Mouse (Mus musculus): Measurements from ENCODE around the gene Chrnb1.

Gene Chrnb1

GRCm38 (mm10) chr11:69803786-69804651 is 8.3 kb upstream of the Chrnb1 start:
- peak; percentile 88 for DNase-seq

- no peak for DNase-seq
Measured at GRCm38 (mm10) chr11:69803328-69803727, 7.6 kb upstream of the Chrnb1 start.

GRCm38 (mm10) chr11:69802648-69803105 is 6.9 kb upstream of the Chrnb1 start:
- peak; percentile 88 for DNase-seq

GRCm38 (mm10) chr11:69801379-69801977 is 5.7 kb upstream of the Chrnb1 start, which contains the start of gene Fgf11:
TSS of gene Fgf11 (minus strand) at chr11:69801857.
- peak; percentile 37 for DNase-seq

DNA sequence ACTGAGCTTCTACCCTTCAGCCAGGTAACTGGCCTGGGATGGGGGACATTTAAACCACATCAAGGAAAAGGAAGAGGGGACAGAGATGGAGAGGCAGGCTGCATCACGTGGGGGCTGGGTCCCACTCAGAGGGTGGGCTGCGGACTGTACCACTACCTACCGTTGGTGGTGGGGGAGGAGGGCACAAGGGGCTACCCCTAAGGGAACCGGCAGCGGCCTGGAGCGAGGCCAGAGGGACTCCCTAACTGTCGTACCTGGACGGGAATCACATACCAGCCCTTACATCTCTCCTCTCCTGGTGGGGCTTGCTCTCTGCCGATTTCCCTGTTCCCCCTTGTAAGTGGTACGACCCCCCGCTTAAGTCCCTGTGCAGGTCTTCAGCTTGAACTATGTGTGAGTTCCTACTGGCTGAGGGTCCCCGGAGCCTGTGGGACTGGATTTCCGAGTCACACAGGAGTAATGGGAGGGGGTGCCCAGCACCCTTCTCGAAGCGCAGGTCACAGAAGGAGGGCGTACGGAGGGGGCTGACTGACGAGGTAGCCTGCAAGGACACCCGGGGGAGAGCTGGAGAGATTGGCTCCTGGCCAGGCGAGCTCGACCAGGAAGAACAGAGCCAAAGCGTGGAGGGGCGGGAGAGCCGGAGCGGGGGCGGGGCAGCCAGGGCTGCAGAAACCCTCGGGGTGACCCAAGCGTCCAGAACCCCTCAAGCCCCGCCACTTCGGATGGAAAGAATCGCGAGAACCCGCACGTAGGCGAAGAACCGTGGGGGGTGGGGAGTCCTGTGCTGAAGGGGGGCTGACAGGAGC is 4.9 kb upstream of the Chrnb1 start:
- peak; percentile 37 for DNase-seq

DNA sequence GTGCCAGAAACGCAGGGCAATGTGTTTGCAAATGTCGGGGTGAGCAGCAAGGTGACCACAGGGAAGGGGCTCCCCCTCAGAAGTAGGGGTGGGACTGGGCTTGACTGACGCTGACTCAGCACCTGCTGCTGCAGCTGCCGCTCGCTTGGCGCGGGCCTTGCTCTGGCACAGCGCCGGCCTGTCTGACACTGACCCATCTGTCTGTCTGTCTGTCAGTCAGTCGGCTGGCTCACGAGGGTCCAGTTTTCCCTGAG is 4.3 kb upstream of the Chrnb1 start:
- DNase-seq = peak; percentile 36

DNA sequence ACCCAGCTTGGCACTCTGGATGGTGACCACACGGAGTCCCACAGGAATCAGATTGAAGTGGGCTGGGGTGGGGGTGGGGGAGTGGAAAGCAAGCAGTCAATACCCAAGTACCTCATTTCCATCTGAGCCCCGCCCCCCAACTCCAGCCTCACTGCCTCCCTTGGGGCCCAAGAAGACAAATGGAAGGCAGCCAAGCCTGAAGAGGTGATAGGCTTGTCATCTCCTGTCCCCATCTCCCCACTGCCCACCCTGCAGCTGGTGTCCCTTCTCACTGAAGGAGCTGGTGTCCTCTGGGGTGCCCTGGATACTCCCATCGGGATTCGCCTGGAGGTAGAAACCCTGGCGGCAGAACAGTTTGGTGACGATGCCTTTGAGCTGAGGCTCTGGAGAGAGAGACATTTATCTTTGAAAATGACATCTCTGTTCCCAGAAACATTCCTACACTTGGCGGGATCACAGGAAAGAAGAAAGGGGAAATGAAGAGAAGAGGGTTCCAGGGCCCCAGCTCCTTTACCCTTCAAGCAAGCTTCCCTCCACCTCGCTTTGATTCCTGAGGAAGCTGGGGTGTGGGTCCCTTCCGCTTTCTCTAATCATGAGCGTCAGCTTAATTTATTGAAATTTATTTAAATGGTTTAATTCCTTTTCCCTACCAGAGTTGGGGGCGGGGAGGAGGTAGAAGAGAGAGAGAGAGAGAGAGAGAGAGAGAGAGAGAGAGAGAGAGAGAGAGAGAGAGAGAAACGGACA is 3.8 kb upstream of the Chrnb1 start:
- peak; percentile 29 for DNase-seq

DNA sequence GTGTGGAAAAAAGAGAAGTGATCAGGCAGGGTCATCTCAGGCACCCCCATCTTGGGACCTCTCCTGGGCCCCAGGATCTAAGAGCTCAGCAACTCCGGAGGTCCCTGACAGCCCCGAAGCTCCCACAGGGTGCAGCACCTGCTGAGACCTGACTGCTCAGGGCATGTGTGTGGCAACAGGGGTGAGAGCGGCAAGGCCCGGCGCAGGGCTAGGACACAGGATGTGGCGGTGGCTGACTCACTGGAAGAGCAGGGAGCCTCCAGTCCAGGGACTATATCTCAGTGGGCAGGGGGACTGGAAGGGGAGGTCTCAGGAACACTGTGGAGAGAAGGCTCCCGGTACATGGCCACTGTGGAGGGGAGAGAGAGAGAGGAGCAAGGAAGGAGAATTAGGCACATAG is 2.2 kb upstream of the Chrnb1 start:
- DNase-seq = peak; percentile 19

GRCm38 (mm10) chr11:69795983-69796435 is 266 bp upstream of the Chrnb1 start:
- DNase-seq = peak; percentile 63

GRCm38 (mm10) chr11:69793429-69793828 is 2.3 kb downstream of the Chrnb1 start:
- no peak for DNase-seq

DNA sequence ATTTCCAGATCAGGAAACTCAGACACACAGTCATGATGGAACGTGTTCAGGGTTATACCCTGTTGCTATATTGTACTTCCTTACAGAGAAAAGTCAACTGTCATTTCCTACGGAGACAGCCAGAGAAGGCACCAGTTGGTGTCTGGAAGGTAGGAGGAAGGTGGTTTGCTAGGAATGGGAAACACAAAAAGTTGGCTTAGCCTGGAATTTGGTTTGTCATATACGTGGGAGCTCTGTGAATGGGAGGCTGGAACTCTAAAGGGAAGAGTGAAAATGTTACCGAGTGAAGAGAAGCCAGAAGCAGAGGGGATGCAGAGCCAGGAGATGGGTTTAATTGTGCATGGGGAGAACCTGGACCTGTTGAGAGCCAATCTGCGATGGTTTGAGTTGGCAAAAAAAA is 4.3 kb downstream of the Chrnb1 start:
- no peak for DNase-seq

DNA sequence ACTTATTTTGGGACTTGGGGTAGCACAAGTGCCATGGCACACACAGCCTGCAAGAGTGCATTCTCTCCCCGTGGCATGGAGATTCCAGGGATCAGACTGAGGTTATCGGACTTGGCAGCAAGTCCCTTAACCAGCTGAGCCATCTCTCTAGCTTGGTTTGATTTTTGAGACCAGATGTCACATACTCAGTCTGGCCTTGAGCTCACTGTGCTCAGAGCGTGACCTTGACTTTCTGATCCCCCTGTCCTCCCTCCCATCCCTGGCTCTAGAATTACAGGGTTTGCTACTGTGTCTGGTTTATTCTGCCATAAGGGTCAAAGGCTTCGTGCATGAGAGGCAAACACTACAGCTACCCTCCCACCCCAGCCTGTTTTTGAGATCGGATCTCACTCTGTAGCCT is 6.3 kb downstream of the Chrnb1 start:
- no peak for DNase-seq

DNA sequence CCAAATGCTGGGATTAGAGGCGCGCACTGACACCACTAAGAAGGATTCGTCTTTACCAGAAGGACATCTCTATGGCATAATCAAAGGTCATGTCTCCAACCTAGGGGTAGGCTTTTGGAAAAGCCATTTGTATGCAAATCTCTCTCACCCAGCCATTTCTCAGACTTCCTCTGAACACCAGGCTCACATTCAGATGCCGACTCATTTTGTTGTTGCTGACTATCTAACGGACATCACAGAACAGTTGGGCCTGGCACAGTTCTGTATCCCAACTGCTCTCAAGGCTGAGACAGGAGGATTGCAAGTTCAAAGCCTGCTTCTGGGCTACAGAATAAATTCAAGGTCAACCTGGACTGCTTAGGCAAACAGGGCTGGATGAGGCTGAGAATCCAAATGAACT is 8.4 kb downstream of the Chrnb1 start:
- DNase-seq = no peak

- no peak for DNase-seq
Measured at GRCm38 (mm10) chr11:69784793-69785272, 10.9 kb downstream of the Chrnb1 start.

DNA sequence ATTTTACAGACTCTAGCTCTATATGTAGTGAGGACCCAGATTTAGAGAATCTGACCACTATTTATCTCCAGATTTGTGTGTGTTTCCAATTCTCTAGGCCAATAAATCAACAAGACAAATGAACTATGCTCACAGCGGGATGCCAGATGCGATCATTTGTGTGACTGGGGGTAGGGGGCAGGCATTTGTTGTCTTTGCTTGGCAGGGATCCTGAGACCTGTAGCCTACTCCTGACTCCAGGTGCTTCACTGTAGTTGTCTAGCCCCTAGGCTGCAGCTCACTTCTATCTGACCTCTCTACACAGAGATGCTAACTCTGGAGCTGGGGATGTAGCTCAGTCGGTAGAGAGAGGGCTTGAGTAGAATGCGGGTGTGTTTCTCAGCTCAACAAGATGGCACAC is 13.9 kb downstream of the Chrnb1 start:
- no peak for DNase-seq

GRCm38 (mm10) chr11:69778985-69779384 is 16.8 kb downstream of the Chrnb1 start:
- DNase-seq = no peak

DNA sequence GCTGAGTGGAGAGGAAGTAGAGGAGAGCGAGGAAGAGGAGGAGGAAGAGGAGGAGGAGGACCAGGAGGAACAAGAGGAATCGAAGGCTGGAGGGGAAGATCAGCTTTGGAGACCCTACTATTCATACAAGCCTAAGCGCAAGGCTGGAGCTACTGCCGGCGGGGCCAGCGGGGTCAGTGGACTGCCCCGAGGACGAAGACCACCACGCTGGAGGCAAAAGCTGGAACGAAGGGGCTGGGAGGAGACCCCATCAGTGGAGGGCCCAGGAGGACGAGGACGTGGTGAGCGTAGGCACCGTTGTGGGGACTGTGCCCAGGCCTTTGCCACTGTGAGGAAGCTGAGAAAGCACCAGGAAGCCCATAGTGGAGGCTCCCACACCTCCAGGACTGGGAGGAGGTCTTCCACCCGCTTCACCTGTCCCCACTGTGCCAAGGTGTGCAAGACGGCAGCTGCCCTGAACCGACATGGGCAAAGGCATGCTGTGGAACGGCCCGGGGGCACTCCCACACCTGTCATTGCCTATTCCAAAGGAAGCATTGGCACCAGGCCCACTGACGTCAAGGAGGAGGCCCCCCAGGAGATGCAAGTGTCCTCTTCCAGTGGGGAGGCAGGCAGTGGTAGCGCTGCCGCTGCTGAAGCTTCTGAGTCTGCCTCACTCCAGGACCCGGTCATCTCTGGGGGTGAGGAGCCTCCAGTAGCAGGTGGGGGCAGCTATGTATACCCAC is 17.3 kb downstream of the Chrnb1 start:
- DNase-seq = no peak

- no peak for DNase-seq
Measured at GRCm38 (mm10) chr11:69777504-69778257, 18.1 kb downstream of the Chrnb1 start.

DNA sequence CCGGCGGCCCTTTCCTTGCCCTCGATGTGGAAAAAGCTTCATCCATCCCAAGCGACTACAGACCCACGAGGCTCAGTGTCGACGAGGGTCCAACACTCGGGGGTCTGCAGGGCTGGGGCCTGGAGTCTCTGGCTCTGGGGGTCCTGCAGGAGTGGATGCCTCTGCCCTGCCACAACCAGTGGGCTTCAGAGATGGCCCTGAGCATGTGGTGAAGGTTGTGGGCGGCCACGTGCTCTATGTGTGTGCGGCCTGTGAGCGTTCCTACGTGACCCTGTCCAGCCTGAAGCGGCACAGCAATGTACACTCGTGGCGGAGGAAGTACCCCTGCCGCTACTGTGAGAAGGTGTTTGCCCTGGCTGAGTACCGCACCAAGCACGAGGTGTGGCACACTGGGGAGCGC is 19.3 kb downstream of the Chrnb1 start:
- DNase-seq = no peak

- DNase-seq = no peak
Measured at GRCm38 (mm10) chr11:69775716-69776115, 20.0 kb downstream of the Chrnb1 start.

- no peak for DNase-seq
Measured at GRCm38 (mm10) chr11:69774961-69775360, 20.8 kb downstream of the Chrnb1 start.

- DNase-seq = no peak
Measured at GRCm38 (mm10) chr11:69767625-69767909, 28.2 kb downstream of the Chrnb1 start.

All from thymus, postnatal 4 days (tissue).